Mouse (Mus musculus) frontal cortex, postnatal 10 days (tissue): Measurements from ENCODE around the gene Flt3.
A peak's percentile ranks its signal among the peaks of the same experiment; 100 is the strongest.

ENCODE experiments used
- DNase-seq, 2 experiments: peaks; one replicate each; pipeline ENCODE4 v3.0.0; 2022; ENCODE audit warnings: low spot score in 2 of 2, mixed read lengths in 1 of 2

The Flt3 gene

DNA sequence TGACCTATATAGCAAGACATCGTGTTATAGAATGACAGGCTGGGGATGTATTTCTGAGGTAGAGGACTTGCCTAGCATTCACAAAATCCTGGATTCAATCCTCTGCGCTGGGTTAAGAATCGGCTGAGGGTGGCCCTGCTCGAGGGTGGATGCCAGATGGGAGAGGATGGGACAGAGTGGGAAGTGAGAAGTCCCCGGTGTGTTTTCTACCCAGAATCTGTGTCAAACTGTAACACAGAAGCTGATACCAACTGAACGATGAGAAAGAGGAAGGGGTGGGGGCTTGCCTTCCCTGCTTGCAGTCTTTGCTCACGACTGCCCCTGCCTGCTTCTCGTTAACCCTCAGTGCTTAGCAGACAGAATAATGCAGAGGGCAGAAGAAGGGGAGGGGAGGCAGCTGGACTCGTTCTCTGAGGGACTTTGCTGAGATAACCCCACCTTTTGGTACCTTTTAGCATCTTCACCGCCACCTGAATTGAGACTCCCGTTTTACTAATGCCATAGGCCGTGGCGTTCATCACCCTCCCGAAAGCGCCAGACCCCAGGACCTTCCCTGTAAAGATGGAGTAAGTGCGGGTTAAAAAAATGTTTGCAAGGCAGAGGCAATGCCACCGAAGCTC lies 46.0 kb downstream of the Flt3 start:
- peak; percentile 39 to 49 for DNase-seq

DNA sequence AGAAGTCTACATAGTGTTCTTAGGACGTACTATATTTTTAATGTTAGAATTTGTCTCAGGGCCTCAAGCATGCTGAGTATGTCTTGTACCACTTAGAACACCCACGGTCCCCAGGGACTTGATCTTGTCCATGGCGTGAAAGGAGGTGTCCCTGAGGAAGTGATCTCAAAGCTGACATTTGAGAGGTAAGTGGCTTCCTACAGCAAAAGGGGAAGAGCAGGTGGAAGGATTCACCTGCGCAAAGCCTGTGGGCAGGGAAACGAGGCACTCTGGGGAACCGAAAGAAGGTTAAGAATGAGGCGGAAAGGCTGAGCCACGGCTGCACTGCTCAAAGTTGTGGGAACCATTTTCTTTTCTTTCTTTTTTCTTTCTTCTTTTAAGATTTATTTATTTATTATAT lies 48.4 kb downstream of the Flt3 start:
- no peak for DNase-seq

DNA sequence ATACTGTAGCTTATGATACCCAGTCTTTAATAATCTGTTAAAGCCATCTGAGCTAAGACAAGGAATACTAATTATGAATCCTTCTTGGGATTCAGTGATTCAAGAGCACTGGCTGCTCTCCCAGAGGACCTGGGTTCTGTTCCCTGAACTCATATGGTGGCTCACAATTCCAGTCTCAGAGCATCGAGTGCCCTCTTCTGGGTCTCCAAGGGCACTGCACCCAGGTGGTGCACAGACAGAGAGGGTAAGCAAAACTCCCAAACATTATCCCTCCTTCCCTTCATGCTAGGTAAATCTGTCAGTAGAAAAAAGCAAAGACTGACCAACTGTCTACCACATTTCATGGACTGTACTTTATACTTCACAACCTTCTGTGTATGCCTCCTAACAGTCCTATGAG lies 54.3 kb downstream of the Flt3 start:
- DNase-seq: no peak

DNA sequence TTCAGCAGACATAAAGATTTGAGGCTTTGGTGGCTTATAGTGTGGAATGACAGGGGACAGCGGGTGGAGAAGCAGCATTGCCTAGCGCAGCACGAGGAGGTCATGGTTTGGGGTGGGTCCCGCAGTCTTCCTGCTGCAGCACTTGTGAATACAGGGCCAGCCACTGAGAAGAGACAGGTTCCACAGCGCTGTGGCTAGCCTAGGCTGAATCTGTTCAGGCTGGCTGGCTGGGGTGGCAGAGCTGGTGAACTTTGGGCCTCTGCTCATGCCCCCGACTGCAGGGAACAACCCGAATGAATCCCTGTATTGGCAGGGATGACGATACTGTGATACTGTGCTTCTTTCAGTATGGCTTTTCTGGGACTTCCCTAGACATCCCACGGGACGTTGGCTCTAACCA lies 56.4 kb downstream of the Flt3 start:
- DNase-seq: no peak

DNA sequence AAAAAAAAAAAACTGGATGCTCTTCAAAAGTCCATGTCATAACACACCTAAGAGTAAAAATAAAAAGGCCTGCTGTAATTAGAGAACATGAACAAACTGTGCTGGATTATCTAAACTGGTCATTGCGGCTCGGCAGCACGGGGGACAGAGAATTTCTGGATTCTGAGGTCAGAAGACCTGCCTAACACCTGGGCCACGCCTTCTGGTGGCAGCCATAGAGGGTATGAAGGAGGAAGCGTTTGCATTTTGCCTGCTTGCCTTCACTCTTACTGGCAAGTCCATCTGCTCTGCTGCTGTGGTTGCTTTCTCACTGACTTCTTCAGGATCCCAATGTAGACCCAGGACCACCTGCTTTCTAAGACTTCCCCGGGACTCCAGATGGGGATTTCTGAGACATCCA lies 57.4 kb downstream of the Flt3 start:
- DNase-seq: no peak

DNA sequence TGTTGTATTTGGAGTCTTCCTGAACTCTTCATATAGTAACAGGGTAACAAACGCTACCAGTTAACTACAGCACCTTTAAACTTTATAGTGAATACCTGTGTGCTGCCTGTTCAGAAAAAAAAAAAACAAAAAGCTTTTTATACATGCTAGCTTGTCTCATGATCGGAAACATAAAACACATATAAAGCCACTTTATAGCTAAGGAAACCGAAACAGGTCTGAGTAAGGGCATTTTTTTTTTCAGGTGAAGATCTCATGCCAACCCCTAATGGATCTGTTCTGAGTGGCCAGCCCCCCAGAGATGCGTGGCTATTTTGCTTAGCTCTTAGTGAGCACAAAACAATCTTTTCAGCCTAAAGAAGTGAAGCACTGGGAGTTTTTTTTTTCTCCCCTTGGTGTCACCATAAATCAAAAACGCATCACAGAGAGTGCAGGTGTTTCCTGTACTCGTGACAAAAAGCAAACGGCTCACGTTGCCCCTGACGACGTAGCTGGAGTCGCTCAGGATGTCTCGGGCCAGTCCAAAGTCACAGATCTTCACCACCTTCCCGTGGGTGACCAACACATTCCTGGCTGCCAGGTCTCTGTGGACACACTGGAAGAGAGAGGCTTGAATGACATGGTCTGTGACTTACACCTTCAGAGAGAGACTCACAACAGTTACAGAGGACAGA lies 59.4 kb downstream of the Flt3 start:
- no peak for DNase-seq

DNA sequence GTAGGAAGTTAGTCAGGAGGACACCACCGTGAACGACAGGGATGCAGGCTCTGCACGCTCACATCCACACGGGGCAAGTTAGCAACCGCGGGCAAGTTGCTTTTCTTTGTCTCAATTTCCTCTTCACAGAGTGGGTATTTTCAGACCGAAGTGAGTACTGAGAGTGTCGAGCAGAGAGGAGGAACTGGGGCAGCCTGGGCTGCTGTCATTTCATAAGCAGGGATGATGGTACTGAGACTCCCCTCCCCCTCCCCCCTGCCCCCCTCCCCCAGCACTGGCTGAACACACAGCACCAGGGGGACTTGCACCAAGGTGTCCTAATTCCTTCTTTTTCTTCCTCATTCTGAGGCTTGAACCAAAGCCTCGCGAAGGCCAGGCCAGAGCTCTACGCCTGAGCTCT lies 60.7 kb downstream of the Flt3 start:
- no peak for DNase-seq

DNA sequence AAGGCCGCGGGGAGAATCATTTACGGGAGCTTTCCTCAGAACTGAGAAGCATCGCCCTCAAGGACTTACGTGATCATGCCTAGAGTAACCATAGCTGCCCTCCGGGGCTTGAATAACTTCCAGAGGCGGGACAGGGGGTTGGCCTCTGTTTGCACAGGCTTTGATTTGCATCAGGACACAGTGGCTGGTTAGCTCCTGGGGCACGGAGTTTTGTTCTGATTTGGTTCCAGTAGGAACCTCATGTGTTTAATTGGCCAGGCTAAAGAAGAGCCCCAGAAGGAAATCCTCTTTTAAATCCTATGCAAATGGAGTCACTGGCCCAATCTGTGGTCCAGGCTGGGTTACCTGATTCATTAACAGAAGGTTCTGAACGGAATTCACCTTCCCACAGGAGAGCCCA lies 61.3 kb downstream of the Flt3 start:
- DNase-seq: no peak

DNA sequence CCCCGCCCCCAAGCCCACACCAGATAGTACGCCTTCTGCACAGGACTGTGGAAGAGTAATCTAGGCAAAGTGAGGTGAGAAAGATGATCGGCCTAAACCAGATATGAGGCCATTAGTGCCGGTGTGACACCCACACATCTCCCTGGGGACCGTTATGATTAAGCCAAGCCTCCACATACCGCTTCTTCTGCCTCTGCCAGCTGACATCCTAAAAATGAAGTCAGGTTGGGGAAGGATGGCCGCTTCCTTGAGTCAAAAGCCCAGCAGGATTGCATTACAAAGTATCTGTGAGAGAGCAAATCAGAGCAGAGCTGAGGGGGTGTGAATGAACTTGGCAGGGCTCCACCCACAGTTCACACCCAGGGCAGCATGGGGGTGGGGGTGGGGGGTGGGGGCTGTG lies 67.6 kb downstream of the Flt3 start:
- DNase-seq: no peak

DNA sequence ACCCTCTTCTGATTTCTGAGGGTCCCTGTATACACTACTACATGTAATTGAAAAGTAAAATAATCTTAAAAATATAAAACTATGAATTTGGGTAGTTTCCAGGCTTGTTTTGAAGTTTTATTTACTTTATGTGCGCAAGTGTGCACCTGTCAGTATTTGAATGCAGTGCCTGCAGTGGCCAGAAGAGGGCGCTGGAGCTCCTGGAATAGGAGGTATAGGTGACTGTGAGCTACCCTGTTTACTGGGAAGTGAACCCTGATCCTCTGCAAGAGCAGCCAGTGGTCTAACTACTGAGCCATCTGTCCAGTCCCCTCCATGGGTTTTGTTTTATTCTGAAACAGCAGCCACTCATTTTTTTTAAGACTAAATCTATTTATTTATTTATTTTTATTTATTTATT lies 68.7 kb downstream of the Flt3 start:
- peak in 1 of 2 experiments; percentile 31 for DNase-seq

DNA sequence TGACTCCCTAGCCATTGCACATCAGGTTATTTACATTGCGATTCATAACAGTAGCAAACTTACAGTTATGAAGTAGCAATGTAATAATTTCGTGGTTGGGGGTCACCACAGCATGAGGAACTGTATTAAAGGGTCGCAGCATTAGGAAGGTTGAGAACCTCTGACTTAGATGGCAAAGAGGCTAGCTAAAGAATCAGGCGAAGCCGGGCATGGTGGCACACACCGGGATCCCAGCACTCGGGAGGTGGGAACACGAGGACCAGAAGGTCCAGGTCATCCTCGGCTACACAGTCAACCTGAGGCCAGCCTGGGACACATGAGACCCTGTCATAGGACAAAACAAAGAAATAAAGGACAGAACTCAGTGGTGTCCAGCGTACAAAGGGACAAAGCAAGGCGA lies 70.3 kb downstream of the Flt3 start:
- no peak for DNase-seq

DNA sequence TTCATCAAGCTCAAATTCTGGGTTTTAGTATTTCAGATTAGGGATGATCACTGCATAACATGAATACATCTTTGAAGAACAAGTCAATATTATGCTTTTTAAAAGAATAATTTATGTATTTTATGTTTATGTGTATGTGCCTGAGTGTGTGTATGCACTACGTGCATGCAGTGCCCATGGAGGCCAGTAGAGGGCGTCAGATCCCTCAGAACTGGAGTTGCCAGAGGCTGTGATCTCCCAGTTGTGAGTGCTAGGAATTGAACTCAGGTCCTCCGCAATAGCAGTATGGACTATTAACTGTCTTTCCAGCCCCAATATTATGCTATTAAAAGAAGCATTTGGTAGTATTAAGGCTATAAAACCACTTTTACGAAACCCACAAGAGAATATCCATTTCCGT lies 72.7 kb downstream of the Flt3 start:
- no peak for DNase-seq

DNA sequence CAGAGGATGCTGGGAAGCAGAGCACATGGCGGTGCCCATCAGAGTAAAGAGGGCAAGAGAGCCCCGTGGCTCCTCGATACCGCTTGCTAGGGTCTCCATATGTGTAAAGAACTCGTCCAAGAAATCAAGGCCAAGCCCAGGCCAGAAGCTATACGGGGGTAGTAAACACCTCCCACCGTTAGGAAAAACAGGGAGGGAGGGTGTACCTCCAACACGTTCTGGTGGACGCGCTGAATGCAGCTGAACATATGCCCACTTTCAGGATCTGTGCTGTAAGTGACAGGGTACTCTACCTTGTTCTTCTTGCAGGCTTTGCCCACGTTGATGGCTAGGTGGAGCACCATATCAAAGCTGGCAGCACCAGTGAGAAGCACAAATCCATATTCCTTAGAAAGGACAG lies 74.4 kb downstream of the Flt3 start:
- no peak for DNase-seq

DNA sequence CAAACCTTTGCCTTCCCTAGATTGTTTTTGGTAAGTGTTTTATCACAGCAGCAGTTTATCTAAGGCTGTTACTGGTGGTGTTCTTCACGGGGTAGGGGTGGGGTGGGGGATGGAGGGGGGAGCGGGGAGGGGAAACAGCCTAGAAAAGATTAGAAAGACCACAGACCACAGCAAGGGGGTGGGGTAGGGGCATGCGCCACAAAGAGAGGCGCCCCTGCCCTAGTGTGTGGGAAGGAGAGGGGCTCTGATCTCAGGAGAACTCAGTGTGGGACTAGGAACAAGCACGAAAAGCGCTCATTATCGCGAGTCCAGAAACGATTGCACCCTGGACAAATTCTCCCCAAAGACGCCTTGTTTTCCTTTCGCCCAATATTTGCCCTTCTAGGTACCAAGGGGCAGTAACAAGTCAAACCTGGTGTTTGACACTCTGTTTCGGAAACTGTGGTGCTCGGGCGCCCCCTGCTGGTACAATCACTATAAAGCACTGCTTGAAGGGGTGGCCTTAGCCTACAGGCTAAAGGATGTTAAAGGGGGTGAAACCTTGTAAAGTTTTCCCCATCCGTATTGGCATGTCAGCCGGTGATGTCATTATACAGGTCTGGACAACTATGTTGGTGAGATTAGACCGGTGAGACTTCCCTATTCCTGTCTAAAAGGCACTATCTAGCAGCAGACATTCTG lies 76.9 kb downstream of the Flt3 start:
- peak in 1 of 2 experiments; percentile 41 for DNase-seq

DNA sequence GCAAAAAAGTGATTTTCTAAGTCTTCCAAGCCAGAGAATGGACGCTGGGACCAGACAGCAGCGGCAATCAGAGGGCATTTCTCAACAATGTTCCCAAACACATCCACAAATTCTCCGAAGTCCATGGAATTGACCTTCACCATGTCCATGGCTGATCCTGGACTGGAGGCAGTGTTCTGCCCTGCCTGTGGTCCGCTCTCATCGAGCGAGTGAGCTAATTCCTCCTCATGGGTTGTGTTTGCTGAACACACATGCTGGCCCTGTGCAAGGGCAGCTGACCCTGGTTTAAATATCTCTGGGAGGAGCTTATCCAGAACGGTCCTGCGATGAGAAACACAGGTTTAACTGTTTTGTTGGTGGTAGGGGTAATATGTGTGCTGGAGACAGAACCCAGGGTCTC lies 78.1 kb downstream of the Flt3 start, which contains the start of gene Urad:
TSS of gene Urad (minus strand) at position 258 of the 400 bp plus-strand sequence.
- DNase-seq: no peak

DNA sequence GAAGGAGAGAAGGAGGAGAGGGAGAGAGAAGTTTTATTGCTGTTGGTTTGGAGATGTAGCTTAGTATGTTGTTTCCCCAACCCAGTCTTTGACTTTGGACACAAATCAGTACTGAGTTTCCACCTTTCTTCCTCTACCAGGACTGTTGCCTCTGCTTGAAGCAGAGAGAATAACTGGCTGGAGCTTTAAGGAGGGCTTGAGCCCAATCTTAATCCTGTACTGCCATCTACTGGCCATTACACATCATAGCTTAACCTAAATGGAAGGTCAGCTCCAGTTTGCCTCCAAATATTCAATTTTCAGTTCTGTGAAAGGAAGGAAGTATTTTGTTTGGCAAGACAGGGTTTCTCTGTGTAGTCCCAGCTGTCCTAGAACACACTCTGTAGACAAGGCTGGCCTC lies 80.6 kb downstream of the Flt3 start:
- DNase-seq: no peak

DNA sequence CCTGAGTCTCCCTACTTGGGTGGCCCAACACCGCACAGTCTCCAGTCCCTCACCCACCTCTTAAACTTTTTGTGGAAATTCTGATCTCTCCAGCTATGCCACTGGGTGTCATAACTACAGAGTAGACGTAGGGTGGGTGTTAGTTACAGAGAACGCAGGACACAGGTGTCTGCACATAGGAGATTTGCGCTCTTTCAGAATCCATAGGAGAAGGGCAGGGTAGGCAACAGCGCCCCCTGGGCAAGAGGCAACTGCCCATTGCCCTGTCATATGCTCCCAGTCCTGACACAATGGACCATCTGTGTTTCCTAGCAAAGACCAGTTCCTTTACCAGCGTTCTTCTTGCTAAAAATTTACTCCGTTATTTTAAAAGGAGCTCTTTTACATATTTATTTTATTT lies 82.3 kb downstream of the Flt3 start:
- DNase-seq: no peak

DNA sequence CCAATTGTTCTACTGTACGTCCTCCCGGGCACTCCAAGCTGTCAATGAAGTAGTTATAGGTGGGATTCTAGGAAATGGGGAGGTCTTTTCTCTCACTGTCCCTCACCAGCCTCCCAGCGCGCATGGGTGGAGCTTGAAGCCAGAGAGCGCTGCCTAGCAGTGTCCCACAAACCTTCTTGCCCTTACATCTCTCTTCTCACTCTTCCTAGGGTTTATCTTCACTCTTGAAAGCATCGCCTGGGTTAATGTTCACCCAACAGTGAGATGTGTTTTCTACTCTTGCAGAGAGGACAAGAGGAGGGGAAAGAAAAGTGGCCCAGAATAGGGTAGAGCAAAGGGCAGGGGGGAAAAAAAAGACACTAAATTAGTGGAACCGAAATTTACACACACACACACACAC lies 83.0 kb downstream of the Flt3 start:
- DNase-seq: no peak

DNA sequence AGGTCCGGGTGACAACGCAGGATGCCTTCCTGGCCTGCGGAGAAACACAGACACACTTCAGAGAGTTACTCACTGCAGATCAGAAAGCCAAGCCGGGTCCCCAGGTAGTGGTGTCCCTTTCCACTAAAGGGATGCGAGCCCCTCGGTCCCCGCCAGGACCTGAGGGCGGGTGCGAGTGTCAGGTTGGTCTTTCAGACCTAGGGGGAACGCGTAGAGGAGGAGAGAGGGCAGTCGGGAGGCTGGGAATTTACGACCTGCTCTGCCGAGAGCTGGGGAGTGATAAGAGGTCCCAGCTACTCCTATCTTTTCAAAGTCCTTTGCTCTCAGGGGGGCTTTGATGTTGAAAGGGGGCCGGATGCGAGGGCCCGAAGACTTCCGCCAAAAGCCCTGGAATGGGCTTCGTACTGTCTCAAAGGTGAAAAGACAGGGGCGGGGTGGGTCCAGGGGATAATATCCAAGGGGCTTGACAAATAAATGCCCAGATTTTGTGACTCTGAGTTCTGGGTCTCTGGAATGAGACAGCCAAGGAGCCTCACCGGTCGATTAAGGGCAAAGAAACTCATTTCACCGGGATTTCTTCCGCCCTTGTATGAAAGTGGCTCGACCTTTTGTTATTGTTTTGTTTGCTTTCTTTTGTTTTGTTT lies 84.7 kb downstream of the Flt3 start:
- DNase-seq: no peak

DNA sequence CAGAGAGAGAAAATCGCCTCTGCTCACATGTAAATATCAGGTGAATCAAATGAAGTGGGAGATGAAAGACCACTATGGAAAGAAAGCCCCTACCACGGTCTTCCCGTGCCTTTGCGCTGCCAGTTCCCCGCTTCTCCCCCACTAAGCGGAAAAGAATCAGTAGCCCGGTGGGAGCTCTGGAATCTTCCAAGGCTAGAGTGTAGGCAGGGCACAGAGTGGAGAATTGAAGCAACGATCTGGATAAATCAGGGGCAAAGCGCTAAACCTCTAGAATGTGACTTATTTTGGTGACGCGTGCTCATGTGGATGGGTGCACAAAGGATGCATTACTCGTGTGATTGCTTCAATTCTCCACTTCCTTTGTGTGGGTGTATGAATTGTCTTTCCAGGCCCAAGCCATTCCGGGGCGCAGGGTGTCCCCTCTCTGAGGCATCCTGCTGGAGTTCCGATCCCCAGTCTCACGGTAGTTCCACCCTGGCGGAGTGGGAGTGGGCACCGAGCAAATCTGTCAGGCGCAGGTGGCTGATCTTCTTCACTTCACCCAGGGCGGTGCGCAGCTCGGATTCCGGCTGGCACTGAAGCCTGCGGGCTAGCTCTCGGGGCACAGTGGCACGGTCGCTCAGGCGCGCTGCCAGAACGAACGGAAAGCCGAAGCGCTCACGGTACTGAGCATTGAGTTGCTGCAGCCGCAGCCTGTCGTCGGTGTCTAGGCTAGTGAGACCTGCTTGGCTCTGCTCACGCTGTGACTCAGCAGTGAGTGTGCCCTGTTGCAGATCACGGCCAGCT lies 85.5 kb downstream of the Flt3 start:
- DNase-seq: no peak

DNA sequence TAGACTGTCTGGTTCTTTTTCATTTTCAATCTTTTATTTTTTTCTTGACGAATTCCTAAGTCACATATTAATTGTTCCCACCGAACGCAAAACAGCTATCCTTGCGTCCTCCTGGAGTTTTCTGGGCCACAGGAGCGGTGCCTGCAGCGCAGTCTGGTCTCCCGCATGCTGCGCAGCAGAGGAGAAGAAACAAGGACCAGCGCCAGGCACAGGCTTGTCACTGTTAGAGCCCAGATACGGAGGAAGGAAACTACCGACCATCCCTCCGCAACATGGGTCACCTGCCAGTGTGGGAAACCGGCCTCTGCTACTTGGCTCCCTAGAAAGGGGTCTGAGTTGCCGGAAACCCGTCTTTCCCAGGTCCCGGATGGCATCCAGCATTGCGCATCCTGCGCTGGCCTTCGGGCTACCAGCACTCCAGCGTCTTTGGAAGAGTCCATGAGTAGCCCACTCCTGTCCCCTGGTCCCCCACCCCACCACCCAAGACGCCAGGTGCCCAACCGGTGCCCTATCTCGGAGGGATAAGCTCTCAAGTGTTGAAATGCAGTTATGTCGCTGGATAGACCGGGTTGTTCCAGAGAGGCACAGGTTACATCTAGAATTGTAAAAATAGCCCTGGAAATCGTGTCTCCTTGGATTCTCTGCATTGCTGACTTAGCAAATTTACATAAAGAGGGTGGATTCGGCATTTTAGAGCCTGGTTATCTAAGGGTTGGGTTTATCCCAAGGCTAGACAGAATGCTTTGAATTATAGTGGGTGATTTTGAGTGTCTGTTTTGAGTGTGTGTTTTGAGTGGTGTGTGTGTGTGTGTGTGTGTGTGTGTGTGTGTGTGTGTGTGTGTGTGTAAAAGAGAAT lies 87.2 kb downstream of the Flt3 start:
- DNase-seq: no peak
